Mouse (Mus musculus): Measurements from ENCODE around the gene Stpg4.

Stpg4 gene

DNA sequence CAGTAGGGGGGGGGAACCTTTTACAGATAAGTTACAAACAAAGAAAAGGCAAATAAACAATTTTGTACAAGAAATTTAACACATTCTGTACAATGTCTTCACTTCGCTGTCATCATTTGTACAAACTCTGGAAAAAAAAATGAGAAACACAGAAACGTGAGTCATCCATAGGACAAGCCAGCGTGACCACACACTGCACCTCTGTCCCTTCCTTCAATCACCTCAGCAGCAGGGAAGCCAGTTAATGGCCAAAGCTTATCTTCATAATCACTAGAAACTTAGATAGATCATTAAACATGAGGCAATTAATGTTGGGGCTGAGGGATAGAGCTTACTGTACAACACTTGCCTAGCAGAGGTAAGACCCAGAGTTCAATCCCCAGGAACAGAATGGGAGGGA is 6.4 kb upstream of the Stpg4 start:
- Histone ChIP-seq H3K36me3 (ENCODE audit: control insufficient read depth, insufficient read depth, low read length, poor library complexity, severe bottlenecking) (peaks cover 7% of the 10 kb centered on the region; the same call in 1 of the 2 replicates), H3K27me3 (ENCODE audit: control insufficient read depth, insufficient read depth, low read length, poor library complexity, severe bottlenecking) (no peaks in the 10 kb centered on the region)
- no peak for DNase-seq (ENCODE audit: low read depth, low spot score)

DNA sequence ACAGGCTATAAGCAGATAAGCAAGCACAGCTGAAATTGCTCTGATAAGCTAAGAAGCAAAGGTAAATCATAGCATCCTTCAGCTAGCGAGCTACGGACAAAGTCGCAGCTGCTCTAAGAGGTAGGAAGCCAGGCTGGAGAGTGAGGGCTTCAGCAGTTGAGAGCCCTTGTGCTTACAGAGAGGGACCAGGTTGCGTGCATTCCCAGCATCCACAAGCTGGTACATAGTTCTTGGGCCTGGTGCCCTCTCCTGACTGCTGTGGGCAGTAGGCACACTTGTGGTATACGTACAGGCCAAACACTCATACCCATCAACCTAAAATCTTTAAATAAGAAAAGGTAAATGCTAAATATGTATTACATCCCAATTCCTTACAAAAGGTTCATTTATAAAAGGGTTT is 5.2 kb upstream of the Stpg4 start:
- no peak for DNase-seq (ENCODE audit: low read depth, low spot score)
- H3K36me3 ChIP-seq (ENCODE audit: control insufficient read depth, insufficient read depth, low read length, poor library complexity, severe bottlenecking) = peaks cover 7% of the 10 kb centered on the region; the same call in 1 of the 2 replicates
- H3K27me3 ChIP-seq (ENCODE audit: control insufficient read depth, insufficient read depth, low read length, poor library complexity, severe bottlenecking) = no peaks in the 10 kb centered on the region

DNA sequence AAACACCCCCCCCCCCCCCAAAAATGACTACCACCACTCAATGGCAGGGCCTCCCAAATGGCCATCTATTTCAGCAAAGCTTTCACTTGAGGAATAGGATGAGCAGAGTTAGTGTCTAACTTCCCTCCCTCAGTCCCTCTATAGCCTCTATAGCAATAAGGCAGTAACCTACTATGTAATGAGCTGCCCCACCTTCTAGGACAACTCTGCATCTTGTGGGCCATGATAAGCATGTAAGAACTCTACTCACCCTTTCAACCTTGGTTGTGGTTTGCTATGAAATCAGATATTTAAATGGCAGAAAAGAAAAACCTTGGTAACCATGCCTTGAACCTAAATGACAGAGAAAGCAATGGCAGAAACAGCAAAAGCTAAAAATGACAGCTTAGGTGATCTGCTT is 4.8 kb upstream of the Stpg4 start:
- DNase-seq (ENCODE audit: low read depth, low spot score) = no peak
- peaks cover 7% of the 10 kb centered on the region; the same call in 1 of the 2 replicates for H3K36me3 ChIP-seq (ENCODE audit: control insufficient read depth, insufficient read depth, low read length, poor library complexity, severe bottlenecking)
- no peaks in the 10 kb centered on the region for H3K27me3 ChIP-seq (ENCODE audit: control insufficient read depth, insufficient read depth, low read length, poor library complexity, severe bottlenecking)

DNA sequence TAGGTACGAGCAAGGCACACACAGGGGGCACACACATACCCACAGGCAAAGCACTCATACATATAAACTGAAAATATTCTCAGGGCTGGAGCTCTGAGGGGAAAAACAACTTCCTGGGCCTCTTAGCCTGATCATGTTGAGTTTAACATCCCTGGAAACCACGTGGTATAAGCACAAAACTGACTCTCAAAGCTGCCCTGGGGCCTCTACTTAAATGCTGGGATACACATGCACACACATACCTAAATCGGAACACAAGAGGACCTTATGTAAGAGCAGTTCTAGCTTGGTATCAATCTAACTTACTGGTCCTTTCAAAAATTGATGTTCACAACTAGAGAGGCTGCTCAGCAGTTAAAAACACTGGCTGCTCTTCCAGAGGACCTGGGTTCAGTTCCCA is 1.9 kb upstream of the Stpg4 start:
- Histone ChIP-seq H3K27me3 (ENCODE audit: control insufficient read depth, insufficient read depth, low read length, poor library complexity, severe bottlenecking) (no peaks in the 10 kb centered on the region), H3K36me3 (ENCODE audit: control insufficient read depth, insufficient read depth, low read length, poor library complexity, severe bottlenecking) (peaks cover 3% of the 10 kb centered on the region; the same call in 1 of the 2 replicates)
- DNase-seq (ENCODE audit: low read depth, low spot score) = no peak

DNA sequence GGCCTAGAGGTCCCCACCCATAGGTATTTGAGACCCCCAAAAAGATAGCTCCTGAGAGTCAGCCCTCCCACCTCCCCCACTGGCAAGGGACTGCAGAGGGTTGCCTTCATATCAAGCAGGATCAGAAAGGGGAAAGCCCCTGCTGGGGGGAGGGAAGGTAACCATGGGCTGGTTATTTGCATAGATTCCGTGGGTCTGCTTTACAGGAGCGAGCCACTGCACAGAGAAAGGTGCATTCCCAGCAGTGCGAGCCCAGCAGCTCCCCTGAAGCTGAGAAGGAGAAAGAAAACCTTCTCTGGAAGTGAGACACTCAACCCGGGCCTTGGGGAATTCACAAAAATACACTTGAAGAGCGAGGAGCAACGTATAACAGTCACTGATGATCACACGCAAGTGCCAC is 9.5 kb downstream of the Stpg4 start:
- no peaks in the 10 kb centered on the region for H3K27me3 ChIP-seq (ENCODE audit: control insufficient read depth, insufficient read depth, low read length, poor library complexity, severe bottlenecking)

DNA sequence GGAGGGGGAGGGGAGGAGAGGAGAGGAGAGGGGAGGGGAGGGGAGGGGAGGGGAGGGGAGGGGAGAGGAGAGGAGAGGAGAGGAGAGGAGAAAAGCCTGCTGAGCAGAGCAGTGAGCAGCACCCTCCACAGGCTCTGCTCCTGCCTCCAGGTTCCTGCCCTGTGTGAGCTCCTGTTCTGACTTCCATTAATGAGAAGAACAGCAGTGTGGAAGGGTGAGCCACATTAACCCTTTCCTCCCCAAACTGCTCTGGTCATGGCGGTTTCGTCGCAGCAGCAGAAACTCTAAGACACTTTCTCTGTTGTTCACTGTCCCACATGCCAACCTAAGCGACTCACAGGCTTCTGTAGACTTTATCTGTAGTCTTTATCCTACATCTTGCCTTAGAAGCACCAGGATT is 20.9 kb downstream of the Stpg4 start:
- Histone ChIP-seq H3K27me3 (ENCODE audit: control insufficient read depth, insufficient read depth, low read length, poor library complexity, severe bottlenecking) (no peaks in the 10 kb centered on the region), H3K36me3 (ENCODE audit: control insufficient read depth, insufficient read depth, low read length, poor library complexity, severe bottlenecking) (no peaks in the 10 kb centered on the region)
- DNase-seq (ENCODE audit: low read depth, low spot score) = no peak

More for the DNA sequence above, 9.5 kb downstream of the Stpg4 start:
- DNase-seq (ENCODE audit: low read depth, low spot score) = peak; percentile 41
- no peaks in the 10 kb centered on the region for H3K36me3 ChIP-seq (ENCODE audit: control insufficient read depth, insufficient read depth, low read length, poor library complexity, severe bottlenecking)

DNA sequence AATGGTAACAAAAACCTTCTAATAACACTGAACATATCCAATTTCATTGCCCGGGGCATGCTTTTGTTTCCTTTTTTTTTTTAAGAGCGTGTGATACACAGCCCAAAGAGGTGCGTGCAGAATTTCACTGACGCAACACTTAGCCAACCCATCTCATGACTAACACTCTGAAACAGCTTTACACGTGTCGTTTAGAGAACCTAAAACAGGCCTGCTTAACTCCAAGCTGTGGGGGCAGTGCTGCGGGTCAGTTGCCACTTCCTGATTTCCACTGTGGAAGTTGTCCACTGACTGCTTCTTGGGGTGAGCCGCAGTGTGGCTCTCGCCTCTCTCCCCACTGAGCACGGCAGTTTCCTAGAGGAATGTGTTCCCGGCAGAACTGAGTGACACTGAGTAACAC is 22.0 kb downstream of the Stpg4 start:
- DNase-seq (ENCODE audit: low read depth, low spot score) = peak; percentile 24
- Histone ChIP-seq H3K27me3 (ENCODE audit: control insufficient read depth, insufficient read depth, low read length, poor library complexity, severe bottlenecking) (no peaks in the 10 kb centered on the region), H3K36me3 (ENCODE audit: control insufficient read depth, insufficient read depth, low read length, poor library complexity, severe bottlenecking) (no peaks in the 10 kb centered on the region)

DNA sequence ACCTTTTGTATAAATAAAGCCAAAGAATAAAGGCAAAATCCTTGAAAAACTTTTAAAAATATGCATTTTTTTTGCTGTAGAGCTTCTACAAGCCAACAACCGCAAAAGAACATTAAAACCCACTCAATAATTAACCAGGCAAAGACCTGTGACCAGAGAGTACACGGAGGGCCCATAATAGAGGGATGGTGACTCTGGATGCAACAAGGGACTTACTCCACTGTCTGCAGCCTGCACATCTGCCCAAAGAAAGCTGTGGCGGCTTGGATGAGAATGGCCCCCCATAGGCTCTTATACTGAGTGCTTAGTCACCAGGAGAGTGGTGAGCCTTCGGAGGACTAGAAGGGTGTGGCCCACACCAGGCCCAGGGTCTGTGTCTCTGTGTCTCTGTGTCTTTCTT is 24.1 kb downstream of the Stpg4 start:
- no peak for DNase-seq (ENCODE audit: low read depth, low spot score)
- Histone ChIP-seq H3K36me3 (ENCODE audit: control insufficient read depth, insufficient read depth, low read length, poor library complexity, severe bottlenecking) (no peaks in the 10 kb centered on the region), H3K27me3 (ENCODE audit: control insufficient read depth, insufficient read depth, low read length, poor library complexity, severe bottlenecking) (no peaks in the 10 kb centered on the region)

DNA sequence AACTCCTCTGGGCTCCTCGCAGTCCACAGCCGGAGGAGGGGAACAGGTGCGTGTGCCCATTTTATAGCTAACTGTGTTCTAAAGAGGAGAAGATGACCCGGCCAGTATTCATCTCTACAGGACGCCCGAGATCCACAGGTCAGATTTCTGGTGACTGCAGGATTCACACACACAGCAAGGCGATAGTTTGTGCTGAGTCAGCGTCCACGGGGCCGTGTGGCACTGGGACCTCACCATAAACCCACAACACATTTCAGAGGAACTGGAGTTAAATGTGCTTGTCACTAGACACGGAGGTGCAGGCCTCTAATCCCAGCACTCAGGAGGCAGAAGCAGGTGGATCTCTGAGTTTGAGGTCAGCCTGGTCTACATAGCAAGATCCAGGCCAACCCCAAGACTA is 25.1 kb downstream of the Stpg4 start:
- no peaks in the 10 kb centered on the region for H3K36me3 ChIP-seq (ENCODE audit: control insufficient read depth, insufficient read depth, low read length, poor library complexity, severe bottlenecking)
- no peaks in the 10 kb centered on the region for H3K27me3 ChIP-seq (ENCODE audit: control insufficient read depth, insufficient read depth, low read length, poor library complexity, severe bottlenecking)
- DNase-seq (ENCODE audit: low read depth, low spot score) = no peak

DNA sequence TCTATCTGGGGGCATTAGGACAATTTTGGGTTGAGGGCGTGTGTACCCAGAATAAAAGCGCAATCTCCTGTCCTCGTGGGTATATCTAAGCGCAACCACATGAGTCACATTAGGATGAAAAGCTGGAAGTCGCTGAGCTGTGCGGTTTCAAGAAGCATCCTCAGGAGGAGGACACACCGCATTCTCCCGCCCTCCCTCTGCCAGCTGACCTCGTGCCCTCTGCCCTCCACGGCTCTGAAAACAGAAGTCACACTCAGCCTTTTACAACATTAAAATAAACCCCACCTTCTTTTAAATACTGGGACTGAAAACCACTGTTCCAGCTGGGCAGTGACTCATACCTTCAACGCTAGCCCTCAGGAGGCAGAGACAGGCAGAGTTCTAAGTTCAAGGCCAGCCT is 30.5 kb downstream of the Stpg4 start:
- Histone ChIP-seq H3K36me3 (ENCODE audit: control insufficient read depth, insufficient read depth, low read length, poor library complexity, severe bottlenecking) (no peaks in the 10 kb centered on the region), H3K27me3 (ENCODE audit: control insufficient read depth, insufficient read depth, low read length, poor library complexity, severe bottlenecking) (no peaks in the 10 kb centered on the region)
- DNase-seq (ENCODE audit: low read depth, low spot score) = no peak

DNA sequence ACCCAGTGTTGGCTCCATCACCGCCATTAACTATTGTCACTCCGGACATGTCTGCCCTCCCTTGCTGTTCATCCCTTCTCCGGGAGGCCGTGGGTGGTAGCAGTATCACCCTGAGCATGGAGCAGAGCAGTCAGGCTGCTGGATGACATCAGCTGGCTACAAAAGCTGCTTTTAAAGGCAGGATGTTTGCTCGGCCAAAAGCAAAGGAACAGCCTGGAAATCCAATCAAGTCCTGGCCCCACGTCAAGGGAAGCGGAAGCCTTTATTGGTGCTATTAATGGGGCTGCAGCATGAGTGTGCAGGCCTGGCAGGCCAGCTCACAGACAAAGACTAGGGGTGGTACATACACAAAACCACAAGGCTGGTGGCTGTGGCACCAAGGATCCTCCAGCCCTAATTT is 36.3 kb downstream of the Stpg4 start:
- DNase-seq (ENCODE audit: low read depth, low spot score) = no peak
- H3K36me3 ChIP-seq (ENCODE audit: control insufficient read depth, insufficient read depth, low read length, poor library complexity, severe bottlenecking) = no peaks in the 10 kb centered on the region
- no peaks in the 10 kb centered on the region for H3K27me3 ChIP-seq (ENCODE audit: control insufficient read depth, insufficient read depth, low read length, poor library complexity, severe bottlenecking)

DNA sequence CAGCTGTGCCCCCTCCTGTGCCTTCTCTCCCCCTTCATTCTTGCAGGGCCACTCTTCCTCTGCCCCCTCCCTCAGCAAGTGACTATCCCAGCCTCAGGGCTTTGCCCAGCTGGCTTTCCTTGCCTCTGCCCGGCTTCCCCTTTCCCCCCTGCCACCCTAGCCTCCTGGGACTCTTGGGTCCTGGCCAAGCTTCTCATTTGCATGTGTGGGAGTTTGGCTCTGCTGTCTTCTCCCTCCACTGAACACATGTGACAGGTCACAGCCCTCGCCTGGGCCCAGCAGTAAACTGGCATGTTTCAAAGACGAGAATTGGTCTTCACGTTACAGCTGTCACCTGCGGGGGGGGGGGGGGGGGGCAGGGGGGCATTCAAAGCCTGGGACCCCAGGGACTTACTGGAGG is 40.5 kb downstream of the Stpg4 start:
- H3K36me3 ChIP-seq (ENCODE audit: control insufficient read depth, insufficient read depth, low read length, poor library complexity, severe bottlenecking) = no peaks in the 10 kb centered on the region
- no peaks in the 10 kb centered on the region for H3K27me3 ChIP-seq (ENCODE audit: control insufficient read depth, insufficient read depth, low read length, poor library complexity, severe bottlenecking)
- DNase-seq (ENCODE audit: low read depth, low spot score) = peak; percentile 79

DNA sequence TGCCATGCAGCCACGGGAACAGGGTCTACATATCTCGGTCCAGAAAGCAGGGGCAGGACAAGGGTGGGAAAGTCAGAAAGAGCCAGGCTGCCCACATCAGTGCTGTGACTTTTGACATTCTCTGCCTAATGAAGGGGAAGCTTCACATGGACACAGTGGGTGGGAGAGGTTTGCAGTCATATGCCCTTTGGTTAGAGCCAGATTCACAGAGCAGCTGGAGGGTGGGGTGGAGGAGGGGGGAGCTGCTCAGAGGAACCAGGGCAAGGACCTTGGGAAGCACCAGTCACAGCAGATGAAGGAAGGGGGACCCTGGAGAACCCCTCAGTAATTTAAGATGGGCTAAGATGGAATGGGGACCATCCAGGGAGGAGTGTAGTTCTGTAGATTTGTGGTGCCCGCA is 41.7 kb downstream of the Stpg4 start:
- Histone ChIP-seq H3K27me3 (ENCODE audit: control insufficient read depth, insufficient read depth, low read length, poor library complexity, severe bottlenecking) (no peaks in the 10 kb centered on the region), H3K36me3 (ENCODE audit: control insufficient read depth, insufficient read depth, low read length, poor library complexity, severe bottlenecking) (no peaks in the 10 kb centered on the region)
- DNase-seq (ENCODE audit: low read depth, low spot score) = no peak

DNA sequence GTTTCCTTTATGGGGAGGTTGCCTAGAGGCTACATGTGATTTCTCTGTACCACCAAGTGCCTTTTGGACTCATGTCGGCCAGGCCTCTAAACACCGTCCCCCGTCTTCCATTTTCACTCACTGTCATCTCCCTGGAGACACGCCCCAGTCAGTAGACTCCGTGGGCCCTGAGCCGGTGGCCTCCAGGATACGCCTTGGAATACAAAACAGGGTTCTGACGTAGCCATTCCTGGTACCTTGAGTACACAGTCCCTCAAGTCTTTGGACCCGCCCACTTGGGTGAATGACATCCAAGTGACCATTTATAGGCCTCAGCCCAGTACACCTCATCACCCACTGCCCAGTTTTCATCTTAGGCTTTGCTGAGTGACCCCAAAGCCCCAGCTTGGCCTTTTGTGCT is 46.9 kb downstream of the Stpg4 start:
- H3K27me3 ChIP-seq (ENCODE audit: control insufficient read depth, insufficient read depth, low read length, poor library complexity, severe bottlenecking) = no peaks in the 10 kb centered on the region
- peaks cover 2% of the 10 kb centered on the region for H3K36me3 ChIP-seq (ENCODE audit: control insufficient read depth, insufficient read depth, low read length, poor library complexity, severe bottlenecking)
- DNase-seq (ENCODE audit: low read depth, low spot score) = no peak

DNA sequence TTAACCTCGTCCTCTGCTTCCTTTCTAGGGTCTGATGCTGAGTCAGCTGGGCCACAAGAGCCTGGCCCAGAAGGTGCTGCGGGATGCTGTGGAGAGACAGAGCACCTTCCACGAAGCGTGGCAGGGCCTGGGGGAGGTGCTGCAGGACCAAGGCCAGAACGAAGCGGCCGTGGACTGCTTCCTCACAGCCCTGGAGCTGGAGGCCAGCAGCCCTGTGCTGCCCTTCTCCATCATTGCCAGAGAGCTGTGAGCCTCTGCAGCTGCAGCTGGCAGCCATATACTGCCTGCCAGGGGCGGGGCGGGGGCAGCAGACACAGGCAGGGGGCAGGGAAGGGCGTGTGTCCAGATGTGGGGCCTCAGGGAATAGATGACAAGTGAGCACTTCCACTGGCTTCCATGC is 47.7 kb downstream of the Stpg4 start:
- no peaks in the 10 kb centered on the region for H3K27me3 ChIP-seq (ENCODE audit: control insufficient read depth, insufficient read depth, low read length, poor library complexity, severe bottlenecking)
- DNase-seq (ENCODE audit: low read depth, low spot score) = no peak
- H3K36me3 ChIP-seq (ENCODE audit: control insufficient read depth, insufficient read depth, low read length, poor library complexity, severe bottlenecking) = peaks cover 2% of the 10 kb centered on the region

DNA sequence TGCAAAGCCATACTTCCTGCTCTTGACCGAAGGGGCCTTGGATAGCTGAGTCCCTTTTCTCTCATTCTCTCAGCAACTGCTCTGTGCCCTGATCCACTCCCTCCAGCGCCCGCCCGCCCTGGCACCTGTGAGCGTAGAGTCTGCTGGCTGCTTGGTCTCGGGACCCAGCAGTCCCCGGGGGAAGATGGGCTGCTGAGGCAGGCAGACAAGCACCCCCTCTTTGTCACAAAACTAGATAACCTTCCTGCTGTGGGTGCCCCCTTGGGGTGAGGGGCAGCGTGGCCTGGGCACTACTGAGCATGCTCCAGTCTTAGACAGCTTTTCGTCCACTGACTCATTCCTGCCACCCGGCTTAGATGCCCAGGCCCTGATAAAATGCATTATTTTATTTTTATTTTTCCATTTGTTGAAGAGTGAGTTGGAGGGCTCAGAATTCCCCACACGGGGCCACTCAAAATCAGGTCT is 48.3 kb downstream of the Stpg4 start:
- no peaks in the 10 kb centered on the region for H3K27me3 ChIP-seq (ENCODE audit: control insufficient read depth, insufficient read depth, low read length, poor library complexity, severe bottlenecking)
- no peak for DNase-seq (ENCODE audit: low read depth, low spot score)
- peaks cover 2% of the 10 kb centered on the region for H3K36me3 ChIP-seq (ENCODE audit: control insufficient read depth, insufficient read depth, low read length, poor library complexity, severe bottlenecking)
